Mouse (Mus musculus) bone marrow macrophage, adult 2 months (primary cell): Measurements from ENCODE around the gene Shox2.

Experiments
- CTCF ChIP-seq: IDR thresholded peaks from 2 replicates; pipeline ENCODE4 v1.5.1; 2012; ENCODE audit warnings: low read depth, mild to moderate bottlenecking, low read length, moderate library complexity
- POLR2A ChIP-seq: IDR thresholded peaks from 2 replicates; pipeline ENCODE4 v1.6.1; 2012; ENCODE audit warnings: mild to moderate bottlenecking, low read depth, low read length, borderline replicate concordance

- TF ChIP-seq POLR2A (no peak), CTCF (no peak)
Measured at GRCm38 (mm10) chr3:66970261-66970660, 11.3 kb downstream of the Shox2 start.
